Mouse (Mus musculus) liver, embryonic 16.5 days (tissue): ENCODE data around the gene Rph3al. TPM values are rescaled to one million over a fixed set of nuclear protein-coding genes. Genes with fewer than 3 reads are reported as not detected.

Experiments used
- ATAC-seq: fragments of 200-750 bp; cut with Nextera tagmentation; 2 replicates; pipeline ENCODE4 v1.8.0; 2017; ENCODE audit warnings: low read depth, mild to moderate bottlenecking, moderate number of reproducible peaks, moderate library complexity
- H3K27ac ChIP-seq: fragments of 300-500 bp; sonication (generic); 2 replicates; pipeline ENCODE4 v1.5.1; 2014; ENCODE audit warnings: mild to moderate bottlenecking, low read length
- H3K27me3 ChIP-seq: fragments of 300-500 bp; sonication (generic); 2 replicates; pipeline ENCODE4 v1.6.1; 2014; ENCODE audit warnings: low read depth, low read length, mixed read lengths; ENCODE audit not compliant: control insufficient read depth, insufficient read depth
- H3K36me3 ChIP-seq: fragments of 300-500 bp; sonication (generic); 2 replicates; pipeline ENCODE4 v1.6.1; 2014; ENCODE audit warnings: mild to moderate bottlenecking; ENCODE audit not compliant: control insufficient read depth, insufficient read depth
- H3K4me1 ChIP-seq: fragments of 300-500 bp; sonication (generic); 2 replicates; pipeline ENCODE4 v1.6.1; 2014; ENCODE audit warnings: low read depth, low read length, mixed read lengths; ENCODE audit not compliant: control insufficient read depth
- H3K4me2 ChIP-seq: fragments of 300-500 bp; sonication (generic); 2 replicates; pipeline ENCODE4 v1.6.1; 2014; ENCODE audit warnings: low read depth, low read length, mixed read lengths
- H3K4me3 ChIP-seq: fragments of 300-500 bp; sonication (generic); 2 replicates; pipeline ENCODE4 v1.5.1; 2014; ENCODE audit warnings: low read depth, mild to moderate bottlenecking, low read length
- H3K9ac ChIP-seq: fragments of 300-500 bp; sonication (generic); 2 replicates; pipeline ENCODE4 v1.6.1; 2014; ENCODE audit warnings: low read depth, low read length
- H3K9me3 ChIP-seq: fragments of 300-500 bp; sonication (generic); replicated peaks from 2 replicates; pipeline ENCODE4 v1.6.1; 2016; ENCODE audit warnings: low read length; ENCODE audit not compliant: control insufficient read depth
- WGBS: fragments of 180-500 bp; shearing (Covaris S2); extraction: QIAGEN DNeasy Blood & Tissue Kit; methylation state at CpG from one replicate; pipeline ENCODE4 v1.1.7; 2014; ENCODE audit not compliant: insufficient replicate concordance; 5-methylcytosine and 5-hydroxymethylcytosine counted together
- polyA plus RNA-seq: library from polyadenylated mRNA; unstranded; fragments of >200 nt; fragmentation: Nextera tagmentation; extraction: Ambion mirVana; gene quantifications from 2 replicates; pipeline ENCODE4 v1.2.1, GENCODE M21; 2015

Gene Rph3al
- polyA plus RNA-seq, 1 experiment from 2014 or later, result 0.94 TPM

GRCm38 (mm10) chr11:75838861-75839426, 99.3 kb downstream of the Rph3al start:
- 51% methylated on average over 10 of the region's 10 CpGs for WGBS
- no peaks in the 10 kb centered on the region for H3K27me3 ChIP-seq
- H3K4me2 ChIP-seq, result no peak overlapping the region
- no peak overlapping the region for H3K9ac ChIP-seq
- no peaks in the 10 kb centered on the region for H3K36me3 ChIP-seq
- no peaks in the 10 kb centered on the region for H3K4me1 ChIP-seq
- H3K9me3 ChIP-seq, result no peaks in the 10 kb centered on the region
- no peak overlapping the region for H3K4me3 ChIP-seq
- no peak for ATAC-seq
- H3K27ac ChIP-seq, result no peak overlapping the region

GRCm38 (mm10) chr11:75836240-75836610, 102.0 kb downstream of the Rph3al start:
- Histone ChIP-seq H3K36me3 (no peaks in the 10 kb centered on the region), H3K4me1 (no peaks in the 10 kb centered on the region), H3K27ac (no peak overlapping the region), H3K4me2 (no peak overlapping the region), H3K27me3 (no peaks in the 10 kb centered on the region), H3K9me3 (no peaks in the 10 kb centered on the region), H3K4me3 (no peak overlapping the region), H3K9ac (no peak overlapping the region)
- ATAC-seq, result no peak
- WGBS, result 59% methylated on average over 11 of the region's 11 CpGs

GRCm38 (mm10) chr11:75835587-75836239, 102.5 kb downstream of the Rph3al start:
- no peak overlapping the region for H3K9ac ChIP-seq
- H3K4me2 ChIP-seq, result no peak overlapping the region
- no peak overlapping the region for H3K27ac ChIP-seq
- no peaks in the 10 kb centered on the region for H3K9me3 ChIP-seq
- WGBS, result 59% methylated on average over 11 of the region's 11 CpGs
- no peaks in the 10 kb centered on the region for H3K4me1 ChIP-seq
- ATAC-seq, result no peak
- no peaks in the 10 kb centered on the region for H3K27me3 ChIP-seq
- no peaks in the 10 kb centered on the region for H3K36me3 ChIP-seq
- no peak overlapping the region for H3K4me3 ChIP-seq

GRCm38 (mm10) chr11:75833081-75833480, 105.1 kb downstream of the Rph3al start:
- WGBS, result 52% methylated on average over 6 of the region's 6 CpGs
- Histone ChIP-seq H3K4me2 (no peak overlapping the region), H3K4me3 (no peak overlapping the region), H3K4me1 (no peaks in the 10 kb centered on the region), H3K27me3 (no peaks in the 10 kb centered on the region), H3K27ac (no peak overlapping the region), H3K9ac (no peak overlapping the region), H3K36me3 (no peaks in the 10 kb centered on the region), H3K9me3 (no peaks in the 10 kb centered on the region)
- no peak for ATAC-seq

- Histone ChIP-seq H3K4me2 (no peak overlapping the region), H3K36me3 (no peaks in the 10 kb centered on the region), H3K27ac (no peak overlapping the region), H3K9me3 (no peaks in the 10 kb centered on the region), H3K4me3 (no peak overlapping the region), H3K9ac (no peak overlapping the region), H3K27me3 (no peaks in the 10 kb centered on the region), H3K4me1 (no peaks in the 10 kb centered on the region)
- 55% methylated on average over 3 of the region's 3 CpGs for WGBS
- ATAC-seq, result no peak
These were observed 107.8 kb downstream of the Rph3al start for GRCm38 (mm10) chr11:75830386-75830785.

GRCm38 (mm10) chr11:75827414-75827813, 110.8 kb downstream of the Rph3al start:
- Histone ChIP-seq H3K9me3 (no peaks in the 10 kb centered on the region), H3K27me3 (no peaks in the 10 kb centered on the region), H3K9ac (no peak overlapping the region), H3K4me1 (no peaks in the 10 kb centered on the region), H3K36me3 (no peaks in the 10 kb centered on the region), H3K27ac (no peak overlapping the region), H3K4me2 (no peak overlapping the region), H3K4me3 (no peak overlapping the region)
- 60% methylated on average over 8 of the region's 8 CpGs for WGBS
- ATAC-seq, result no peak

- H3K4me1 ChIP-seq, result no peaks in the 10 kb centered on the region
- H3K4me3 ChIP-seq, result no peak overlapping the region
- H3K4me2 ChIP-seq, result no peak overlapping the region
- no peaks in the 10 kb centered on the region for H3K9me3 ChIP-seq
- ATAC-seq, result no peak
- 47% methylated on average over 7 of the region's 7 CpGs for WGBS
- no peaks in the 10 kb centered on the region for H3K36me3 ChIP-seq
- H3K27me3 ChIP-seq, result no peaks in the 10 kb centered on the region
- no peak overlapping the region for H3K9ac ChIP-seq
- H3K27ac ChIP-seq, result no peak overlapping the region
These were observed 114.7 kb downstream of the Rph3al start for GRCm38 (mm10) chr11:75823506-75823905.

- Histone ChIP-seq H3K27me3 (no peaks in the 10 kb centered on the region), H3K27ac (no peak overlapping the region), H3K4me3 (no peak overlapping the region), H3K9ac (no peak overlapping the region), H3K4me2 (no peak overlapping the region), H3K36me3 (no peaks in the 10 kb centered on the region), H3K9me3 (no peaks in the 10 kb centered on the region), H3K4me1 (no peaks in the 10 kb centered on the region)
- WGBS, result 58% methylated on average over 10 of the region's 10 CpGs
- no peak for ATAC-seq
These were observed 125.1 kb downstream of the Rph3al start for GRCm38 (mm10) chr11:75813085-75813484.

- WGBS, result 38% methylated on average over 3 of the region's 3 CpGs
- no peaks in the 10 kb centered on the region for H3K4me1 ChIP-seq
- no peak overlapping the region for H3K27ac ChIP-seq
- H3K36me3 ChIP-seq, result no peaks in the 10 kb centered on the region
- 0 out of 2 replicates have a peak, but pooled peaks have one; percentile 43 for ATAC-seq
- H3K27me3 ChIP-seq, result no peaks in the 10 kb centered on the region
- H3K9me3 ChIP-seq, result no peaks in the 10 kb centered on the region
- no peak overlapping the region for H3K9ac ChIP-seq
- H3K4me3 ChIP-seq, result no peak overlapping the region
- no peak overlapping the region for H3K4me2 ChIP-seq
These were observed 126.3 kb downstream of the Rph3al start for GRCm38 (mm10) chr11:75811900-75812299.
